Mouse (Mus musculus): ENCODE data around the gene Defb20.

Defb20 gene

GRCm38 (mm10) chr2:152500204-152500862 lies 23.5 kb downstream of the Defb20 start:
- no peak for DNase-seq (ENCODE audit: low spot score)

GRCm38 (mm10) chr2:152500863-152501229 lies 24.0 kb downstream of the Defb20 start:
- DNase-seq (ENCODE audit: low spot score), result no peak

- no peak for DNase-seq (ENCODE audit: low spot score)
Measured at GRCm38 (mm10) chr2:152503950-152504349, 27.1 kb downstream of the Defb20 start.

- DNase-seq (ENCODE audit: low spot score), result no peak
Measured at GRCm38 (mm10) chr2:152511592-152511991, 34.7 kb downstream of the Defb20 start, which contains the start of gene Defb26. Gene Defb26 (minus strand): TSS chr2:152511692.

- DNase-seq (ENCODE audit: low spot score), result no peak
Measured at GRCm38 (mm10) chr2:152516084-152516483, 39.2 kb downstream of the Defb20 start.

- DNase-seq (ENCODE audit: low spot score), result no peak
Measured at GRCm38 (mm10) chr2:152517981-152518380, 41.1 kb downstream of the Defb20 start, which contains the start of gene Defb28. Gene Defb28 (plus strand): TSS chr2:152518255.
